Mouse (Mus musculus): Measurements from ENCODE around the gene Abhd10.

Gene Abhd10

GRCm38 (mm10) chr16:45724061-45724741 is 18.6 kb downstream of the Abhd10 start, which contains the start of gene Tagln3:
Gene Tagln3, minus strand, starts transcription at chr16:45724608.
- peak in 1 of 2 experiments; percentile 7 for DNase-seq

GRCm38 (mm10) chr16:45723172-45723901 is 19.4 kb downstream of the Abhd10 start:
- no peak for DNase-seq

GRCm38 (mm10) chr16:45722460-45722951 is 20.2 kb downstream of the Abhd10 start:
- DNase-seq, result no peak

DNA sequence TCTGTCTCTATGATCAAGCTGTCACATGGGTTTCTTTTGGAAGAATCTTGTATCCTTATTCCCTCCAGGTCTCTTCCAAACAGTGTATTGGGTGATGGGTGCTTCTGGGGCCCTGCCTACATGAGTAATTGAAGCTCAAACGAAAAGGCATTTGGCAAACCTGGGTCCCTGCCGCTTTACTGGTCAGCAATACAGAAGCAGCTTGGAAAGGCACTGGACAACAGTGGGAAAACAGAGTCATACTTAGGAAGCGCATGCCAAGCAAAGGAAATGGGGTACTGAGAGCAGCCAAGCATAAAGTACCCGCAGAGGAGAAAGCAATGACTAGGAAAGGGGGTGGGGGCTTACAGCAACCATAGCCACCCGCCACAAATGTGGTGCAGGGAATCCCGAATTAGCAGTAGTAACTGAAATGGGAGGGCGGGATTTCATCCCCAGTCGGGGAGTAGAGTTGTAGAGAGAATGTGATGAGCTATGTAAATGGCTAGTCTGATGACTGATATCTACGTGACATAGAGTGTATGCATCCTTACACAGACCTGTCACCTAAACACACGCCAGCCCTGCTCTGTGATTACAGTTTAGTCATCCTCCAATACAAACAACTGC is 22.6 kb downstream of the Abhd10 start:
- no peak for DNase-seq

- no peak for DNase-seq
These were observed 24.5 kb downstream of the Abhd10 start for GRCm38 (mm10) chr16:45718296-45718695.

DNA sequence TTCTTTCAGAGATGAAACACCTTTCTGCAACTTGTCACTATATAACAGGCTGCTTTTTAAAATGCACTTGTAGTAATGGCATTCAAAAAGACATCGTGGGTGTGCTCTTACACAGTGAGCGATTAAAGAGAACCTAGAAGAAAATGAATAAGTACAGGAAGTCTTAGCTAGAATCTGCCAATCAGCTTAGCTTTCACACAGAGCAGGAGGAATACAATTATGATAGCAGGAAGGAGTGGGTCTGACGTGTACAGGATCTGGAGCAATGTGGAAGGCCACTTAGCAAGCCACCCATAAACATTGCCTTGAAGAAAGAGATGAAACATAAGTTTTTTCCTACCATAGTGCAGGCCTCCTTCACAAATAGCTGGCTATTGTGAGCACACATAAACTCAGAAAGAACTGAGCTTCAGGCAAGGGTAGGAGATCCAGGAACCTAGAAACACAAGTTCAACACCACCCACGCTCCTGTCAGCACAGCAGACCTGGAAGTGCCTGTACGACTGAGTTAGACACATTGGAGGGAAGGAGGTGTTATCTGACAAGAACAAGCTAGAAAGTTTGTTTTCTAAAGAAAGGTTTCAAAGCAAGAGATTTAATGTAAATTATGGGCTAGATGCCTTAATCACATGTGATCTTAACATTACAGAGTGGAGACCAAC is 28.1 kb downstream of the Abhd10 start:
- no peak for DNase-seq

DNA sequence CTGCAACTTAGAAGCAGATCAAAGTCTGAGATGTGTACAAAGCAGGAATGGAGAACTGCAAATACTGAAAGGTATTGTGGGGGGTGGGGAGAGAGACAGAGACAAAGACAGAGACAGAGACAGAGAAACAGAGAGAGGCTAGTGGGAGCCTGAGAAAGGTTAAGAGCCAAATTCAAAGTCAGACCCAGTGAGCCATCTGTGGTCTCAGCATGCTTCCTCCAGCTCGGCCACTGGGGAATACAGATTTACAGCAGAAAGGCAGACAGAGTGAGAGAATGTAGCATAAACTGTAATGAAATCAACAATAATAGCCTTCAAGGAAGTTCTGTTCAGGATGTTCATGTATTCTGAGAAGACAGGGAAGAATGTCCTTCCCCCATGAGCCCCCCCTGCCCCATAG is 28.9 kb downstream of the Abhd10 start:
- DNase-seq, result no peak

- no peak for DNase-seq
These were observed 29.5 kb downstream of the Abhd10 start for GRCm38 (mm10) chr16:45713261-45713660.

- DNase-seq, result no peak
These were observed 31.5 kb downstream of the Abhd10 start for GRCm38 (mm10) chr16:45711263-45711662.

DNA sequence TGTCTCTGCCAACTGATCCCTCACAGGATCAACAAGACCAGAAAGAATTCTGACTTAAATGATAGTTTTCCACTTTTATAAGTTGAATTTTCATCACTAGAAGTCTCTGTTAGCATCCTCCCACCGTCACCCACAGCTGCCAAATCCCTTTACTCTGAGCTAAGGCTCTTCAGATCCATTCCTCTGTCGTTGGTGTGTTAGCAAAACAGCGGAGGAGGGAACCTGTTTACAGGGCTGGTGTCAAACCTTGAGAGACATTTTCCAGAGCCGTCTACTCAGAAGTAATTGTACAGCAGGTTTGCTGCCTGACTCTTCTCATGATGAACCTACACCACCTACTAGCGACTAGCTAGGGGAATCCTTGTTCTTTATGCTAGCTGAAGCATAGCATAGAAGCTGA is 43.5 kb downstream of the Abhd10 start:
- no peak for DNase-seq

GRCm38 (mm10) chr16:45697996-45698395 is 44.8 kb downstream of the Abhd10 start:
- DNase-seq, result no peak

DNA sequence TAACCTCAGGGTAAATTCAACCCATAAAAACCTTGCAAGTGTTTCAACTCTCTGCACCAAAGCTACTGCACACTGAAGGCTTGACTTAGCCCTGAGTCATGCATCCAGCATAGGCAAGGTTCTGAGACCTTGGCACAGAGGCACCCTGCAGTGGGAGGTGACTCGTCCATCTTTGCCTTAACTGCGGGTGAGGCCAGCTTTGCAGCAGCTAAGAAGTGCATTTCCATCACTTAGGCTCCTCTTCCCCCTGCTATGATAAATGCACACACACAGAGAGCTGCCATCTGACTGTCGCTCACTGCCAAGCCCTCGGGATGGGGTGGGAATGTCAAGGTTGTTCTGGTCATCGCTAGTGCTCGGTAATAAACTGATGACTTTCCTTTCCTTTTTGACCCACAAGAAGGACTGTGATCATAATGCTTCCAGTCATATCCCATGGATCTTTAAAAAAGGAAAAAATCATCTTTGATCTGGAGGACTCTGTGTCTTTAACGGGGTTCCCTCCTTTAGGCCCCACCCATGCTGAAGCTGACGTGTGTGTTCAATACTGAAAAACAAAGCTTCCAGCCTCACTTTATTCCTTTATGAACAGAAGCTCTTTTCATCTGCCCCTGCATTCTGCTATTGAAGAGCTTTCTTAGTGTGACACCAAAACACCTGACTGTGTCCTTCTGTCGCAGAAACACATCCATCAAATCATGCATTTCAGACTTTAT is 47.2 kb downstream of the Abhd10 start:
- DNase-seq, result no peak

DNA sequence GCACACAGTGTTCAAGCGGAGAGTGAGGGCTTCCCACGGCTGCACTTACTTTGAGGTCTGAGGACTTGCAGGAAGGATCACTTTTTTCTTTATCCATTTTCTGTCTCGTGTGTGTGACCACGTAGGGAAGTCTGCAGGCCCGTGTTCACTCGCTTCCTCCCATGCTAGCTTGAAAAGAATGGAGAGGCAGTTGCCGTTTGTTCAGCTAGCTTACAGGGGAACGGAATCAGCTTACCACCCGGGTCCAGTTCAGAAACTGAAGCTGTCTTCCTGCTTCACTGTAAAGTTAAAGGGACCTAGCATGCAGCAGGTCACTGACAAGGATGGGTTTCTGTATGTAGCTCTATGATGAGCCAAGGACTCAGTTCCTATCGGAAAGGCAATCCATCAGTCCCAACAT is 49.2 kb downstream of the Abhd10 start, which contains the start of gene Tmprss7:
Gene Tmprss7, minus strand, starts transcription at position 101 of the 400 bp plus-strand sequence.
- DNase-seq, result no peak

- DNase-seq, result no peak
These were observed 49.9 kb downstream of the Abhd10 start for GRCm38 (mm10) chr16:45692851-45693250.

DNA sequence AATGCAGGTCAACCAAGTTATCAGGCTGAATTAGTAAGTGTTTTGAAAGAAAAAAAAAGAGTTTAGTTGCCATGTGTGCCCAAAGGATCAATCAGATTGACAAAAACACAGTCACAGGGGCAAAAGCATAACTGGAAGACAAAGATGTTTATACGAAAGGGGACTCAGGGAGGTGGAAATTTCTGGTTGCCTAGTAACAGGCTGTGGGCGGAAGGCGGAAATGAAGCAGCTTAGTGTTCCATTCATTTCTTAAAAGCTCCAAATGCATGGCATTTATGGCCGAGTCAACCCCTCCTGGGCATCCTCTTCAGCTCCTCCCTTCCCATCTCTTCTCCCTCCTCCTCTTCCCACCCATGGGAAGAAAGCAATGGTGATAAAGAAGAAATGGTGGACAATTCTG is 52.6 kb downstream of the Abhd10 start:
- DNase-seq, result no peak

GRCm38 (mm10) chr16:45686833-45687232 is 55.9 kb downstream of the Abhd10 start:
- no peak for DNase-seq

DNA sequence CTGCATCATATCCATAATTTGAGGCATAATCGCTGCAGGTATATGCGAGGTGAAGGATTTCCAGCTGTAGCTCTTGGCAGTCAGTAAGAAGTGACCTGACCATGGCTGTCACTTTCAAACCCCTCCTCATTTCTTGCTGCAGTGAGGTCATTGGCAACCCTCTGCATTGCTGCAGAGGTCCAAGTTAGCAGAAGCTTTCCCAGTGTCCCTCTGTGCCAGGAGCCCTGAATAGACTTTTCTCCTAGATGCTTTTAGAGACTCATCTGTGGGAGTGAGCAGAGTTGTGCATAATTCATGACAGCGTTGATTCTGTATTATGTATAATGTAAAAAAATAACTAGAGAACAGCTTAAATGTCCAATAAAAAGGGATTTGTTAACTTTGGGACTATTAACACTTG is 57.5 kb downstream of the Abhd10 start:
- DNase-seq, result no peak

DNA sequence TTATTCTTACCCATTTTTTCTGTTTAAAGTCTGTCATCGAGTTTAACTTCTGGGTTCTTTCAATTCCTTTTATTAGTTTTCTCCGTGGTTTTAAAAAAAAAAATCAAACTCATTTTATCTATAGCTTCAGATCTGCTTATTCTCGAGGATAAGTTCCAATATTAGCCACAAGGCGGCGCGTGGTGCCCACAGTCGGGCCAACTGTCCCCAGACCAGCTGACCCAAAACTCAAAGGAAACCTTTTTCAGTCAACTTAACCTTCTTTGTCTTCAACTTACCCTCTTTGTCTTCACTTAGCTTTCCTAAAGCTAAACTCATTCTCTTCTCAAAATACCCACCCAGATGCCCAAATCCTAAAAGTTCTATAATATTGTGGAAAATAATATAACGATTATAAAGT is 57.9 kb downstream of the Abhd10 start:
- DNase-seq, result peak; percentile 44 to 53

All from lung, adult 18-20 months (tissue).